Mouse (Mus musculus): ENCODE measurements around the gene Kctd10.

GRCm38 (mm10) chr5:114342996-114343395 is 37.3 kb downstream of the Kctd10 start:
- no peak for TF ChIP-seq GATA1 (IDR thresholded peaks at IDR 0.05; ENCODE audit: borderline replicate concordance, low read length)
- TF ChIP-seq FLI1 (IDR thresholded peaks at IDR 0.05; ENCODE audit: low read length): no peak
